Mouse (Mus musculus) spleen, postnatal 10 days (tissue): ENCODE measurements around the gene Gm5134.

Experiments
- DNase-seq, 2 experiments: peaks; one replicate each; pipeline ENCODE4 v3.0.0; 2021 to 2022; ENCODE audit warnings: low spot score in 2 of 2

Gm5134 gene

DNA sequence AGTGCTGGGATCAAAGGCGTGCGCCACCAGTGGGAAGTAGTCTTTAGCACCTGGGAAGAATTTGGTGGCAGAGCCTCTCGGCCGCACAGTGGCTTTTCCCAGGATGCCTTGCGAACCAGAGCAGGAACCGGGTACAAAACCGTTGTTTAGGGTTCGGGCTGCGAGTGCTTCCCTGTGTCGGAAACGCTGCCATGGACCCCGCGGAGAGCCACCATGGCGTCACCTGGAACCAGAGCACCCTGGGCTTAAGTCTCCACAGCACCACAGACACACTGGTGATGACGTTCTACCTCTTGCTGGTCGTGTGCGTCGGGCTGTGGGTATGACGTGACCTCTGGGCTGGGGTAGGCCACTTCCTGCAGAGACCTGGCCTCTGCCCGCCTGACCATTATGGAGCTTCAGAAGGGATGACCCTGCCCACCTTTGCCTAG, at the start of gene Gm5134:
Gm5134 (plus strand) TSS at position 134 of the 431 bp plus-strand sequence.
- no peak for DNase-seq

DNA sequence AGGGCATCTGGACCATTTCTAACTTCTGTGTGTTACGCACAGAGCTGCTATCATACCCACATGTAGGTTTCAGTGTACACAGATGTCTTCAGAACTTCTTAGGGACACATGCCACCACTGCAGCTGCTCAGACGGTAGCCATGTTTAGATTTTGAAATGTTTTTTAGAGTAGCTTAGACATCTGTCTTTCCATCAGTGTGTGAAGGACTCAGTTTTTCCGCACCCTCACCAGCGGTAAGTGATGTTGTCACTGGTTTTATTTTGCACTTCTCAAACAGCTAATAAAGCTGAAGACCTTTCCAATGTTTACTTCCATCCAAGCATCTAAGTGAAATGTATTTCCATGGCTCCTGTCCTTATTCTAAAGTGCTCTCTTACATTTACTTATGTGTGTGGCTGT, 47.4 kb upstream of the Gm5134 start:
- DNase-seq: no peak

DNA sequence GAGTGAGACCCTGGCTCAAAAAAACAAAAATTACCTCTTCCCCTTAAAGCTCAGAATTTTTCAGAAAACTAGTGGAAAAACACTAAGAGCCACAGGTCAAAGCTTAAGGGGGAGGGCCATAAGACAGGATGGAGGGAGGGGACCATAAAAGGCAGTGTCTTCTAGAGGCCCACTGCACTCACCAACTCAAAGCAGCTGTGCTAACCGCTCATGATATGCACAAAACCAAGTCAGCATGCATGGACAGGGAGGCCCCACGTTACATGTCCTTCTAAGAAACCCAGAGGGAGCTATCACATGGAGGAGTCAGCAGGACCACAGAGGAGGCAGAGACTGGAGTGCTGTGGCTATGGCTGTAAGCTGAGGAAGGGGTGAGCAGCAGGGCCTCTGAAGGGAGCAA, 43.6 kb upstream of the Gm5134 start:
- peak in 1 of 2 experiments; percentile 3 for DNase-seq

DNA sequence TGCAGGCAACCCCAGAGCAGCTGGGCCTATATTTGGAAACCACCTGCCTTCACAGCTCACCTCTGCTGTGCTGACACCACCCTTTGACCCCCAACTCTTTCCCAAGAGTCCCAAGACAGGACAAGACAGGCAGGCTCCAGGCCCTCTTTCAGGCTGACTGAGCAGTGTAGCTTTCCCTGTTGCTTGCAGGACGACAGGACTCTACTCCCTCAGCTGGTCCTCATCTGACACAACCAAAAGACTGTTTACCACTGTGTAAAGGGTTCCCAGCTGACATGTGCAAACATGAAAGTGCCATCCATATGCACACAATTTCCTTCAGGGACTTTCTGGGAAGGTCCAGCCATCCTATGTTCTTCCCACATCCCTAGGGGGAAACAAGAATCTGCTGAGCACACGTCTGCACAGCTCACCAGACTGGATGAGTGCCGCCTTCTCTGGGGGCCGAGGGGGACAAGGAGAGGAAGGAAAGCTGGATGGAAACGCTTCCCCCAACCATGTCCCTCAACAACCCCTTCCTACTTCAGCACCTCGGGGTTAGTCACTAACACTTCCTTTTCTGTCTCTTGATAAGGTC, 41.2 kb upstream of the Gm5134 start:
- DNase-seq: no peak

DNA sequence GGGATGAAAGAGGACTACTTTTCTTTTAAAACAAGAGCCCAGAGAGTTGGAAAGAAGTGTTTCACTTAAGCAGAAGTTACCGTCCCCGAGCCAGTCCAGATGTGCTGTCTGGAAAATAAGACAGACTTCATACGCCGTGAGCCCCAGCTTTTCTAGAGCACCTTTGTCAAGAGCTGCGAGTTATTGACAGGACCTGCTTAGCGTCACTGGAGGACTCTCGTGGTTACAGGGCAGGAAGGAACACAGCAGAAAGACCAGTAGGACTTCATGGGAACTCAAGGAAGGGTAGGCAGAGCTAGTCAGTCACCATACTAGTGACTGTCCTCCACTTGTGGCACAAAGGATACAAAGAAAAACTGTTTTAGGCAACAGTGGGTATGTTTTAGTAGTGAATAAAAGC, 38.8 kb upstream of the Gm5134 start:
- DNase-seq: no peak

DNA sequence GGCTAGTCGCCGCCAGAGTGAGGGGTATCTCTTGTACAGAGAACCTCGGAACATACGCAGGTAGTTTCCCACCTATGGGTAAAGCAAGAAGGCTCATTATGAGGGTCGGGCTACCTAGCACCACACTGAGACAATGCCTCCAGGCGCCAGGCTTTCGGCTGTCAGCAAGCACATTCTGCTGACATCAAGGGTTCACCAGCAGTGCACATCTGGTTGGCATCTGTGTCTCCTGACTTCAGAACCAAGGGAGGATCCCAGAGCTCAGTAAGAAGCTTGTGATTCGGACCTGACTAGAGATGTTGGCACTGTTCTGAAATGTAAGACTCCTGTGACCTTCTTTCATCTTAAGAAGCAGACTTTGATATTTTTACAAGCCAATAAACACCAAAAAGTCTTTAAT, 37.5 kb upstream of the Gm5134 start:
- DNase-seq: no peak

DNA sequence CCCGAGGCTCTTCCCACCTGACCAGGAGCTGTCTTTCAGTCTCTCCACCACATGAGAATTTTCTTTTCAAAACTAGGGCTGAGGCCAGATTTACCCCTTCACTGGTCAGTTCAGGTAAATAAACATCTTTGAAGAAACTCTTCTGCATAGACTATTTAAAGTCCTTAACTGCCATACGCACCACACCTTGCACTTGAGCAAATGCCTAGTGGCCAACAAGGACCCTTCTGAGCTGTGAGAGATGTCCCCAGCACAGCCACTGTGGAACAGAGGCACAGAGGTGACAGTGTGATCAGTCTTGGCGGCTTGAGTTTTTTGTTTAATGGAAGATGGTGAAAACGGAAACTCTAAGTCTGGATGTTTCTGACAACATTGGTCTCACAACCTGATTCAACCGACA, 35.3 kb upstream of the Gm5134 start:
- DNase-seq: no peak

DNA sequence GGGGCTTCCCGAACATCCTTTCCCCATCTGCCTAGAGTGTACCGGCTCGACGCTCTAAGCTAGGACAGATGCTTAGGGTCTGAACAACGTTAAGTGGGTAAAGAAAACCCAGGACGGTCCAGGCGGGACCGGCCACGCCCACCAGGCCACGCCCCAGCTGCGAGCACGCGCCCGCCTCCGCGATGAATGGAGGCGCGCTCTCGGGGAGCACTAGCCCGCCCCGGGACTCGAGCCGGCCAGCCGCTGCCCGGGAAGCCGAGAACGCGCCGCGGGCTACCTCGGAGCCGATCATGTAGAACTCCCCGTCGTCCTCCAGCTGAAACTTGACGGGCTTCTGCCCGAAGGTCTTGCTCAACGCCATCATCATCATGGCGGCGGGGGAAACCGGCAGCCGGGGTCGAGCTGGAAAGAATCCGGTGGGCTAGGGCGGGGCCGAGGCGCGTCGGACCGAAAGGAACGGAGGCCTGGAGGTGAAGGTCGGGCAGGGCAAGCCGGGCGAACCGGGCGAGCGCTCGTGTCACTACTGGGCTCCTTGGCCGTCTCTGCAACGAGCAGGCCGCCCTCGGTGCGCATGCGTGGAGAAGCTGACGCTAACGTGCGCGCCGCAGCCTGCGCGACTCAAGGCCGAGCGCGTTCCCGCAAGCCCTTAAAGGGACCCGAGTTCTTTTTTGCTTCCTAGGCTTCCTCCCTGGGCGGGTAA, 33.1 kb upstream of the Gm5134 start, which contains the start of gene Smarcb1:
Smarcb1 (minus strand) TSS at position 592 of the 700 bp plus-strand sequence.
- peak; percentile 94 to 96 for DNase-seq

DNA sequence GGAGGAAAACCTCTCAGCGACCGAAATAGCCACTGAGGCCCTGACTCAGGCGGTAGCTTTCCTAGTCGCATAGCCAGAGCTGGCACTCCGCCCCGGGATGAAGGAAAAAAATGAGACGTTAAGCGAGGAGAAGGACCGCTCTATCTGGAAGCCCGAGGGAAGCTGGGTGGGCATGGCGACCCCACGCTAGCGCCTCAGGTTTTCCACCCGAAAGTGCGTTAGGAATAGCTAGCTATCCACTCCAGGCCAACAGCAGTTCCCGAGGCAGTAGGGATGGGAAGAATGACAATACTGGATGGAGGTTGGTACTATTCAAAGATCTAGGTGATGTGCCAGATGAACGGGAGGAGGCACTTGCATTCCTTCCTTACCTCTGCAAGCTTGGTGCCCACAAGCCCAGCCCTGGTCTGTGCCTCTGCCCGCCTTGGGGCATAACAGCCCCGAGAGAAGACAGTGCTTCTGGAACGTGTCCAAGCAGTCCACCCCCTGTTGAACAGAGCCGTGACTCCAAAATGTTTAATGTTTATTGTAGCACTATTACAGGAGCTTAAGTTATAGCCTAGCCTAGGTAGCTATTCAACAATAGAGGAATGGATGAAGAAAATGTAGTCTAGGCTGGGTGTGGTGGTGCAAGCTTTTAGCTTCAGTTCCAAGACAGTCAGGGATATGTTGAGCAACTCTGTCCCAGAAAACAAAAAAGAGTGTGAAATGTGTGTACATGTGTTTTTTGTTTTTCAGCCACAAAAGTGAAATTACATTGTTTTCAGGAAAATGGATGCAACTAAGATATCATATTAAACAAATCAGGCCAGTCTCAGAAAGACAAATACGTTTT, 32.4 kb upstream of the Gm5134 start:
- peak in 1 of 2 experiments; percentile 38 for DNase-seq

DNA sequence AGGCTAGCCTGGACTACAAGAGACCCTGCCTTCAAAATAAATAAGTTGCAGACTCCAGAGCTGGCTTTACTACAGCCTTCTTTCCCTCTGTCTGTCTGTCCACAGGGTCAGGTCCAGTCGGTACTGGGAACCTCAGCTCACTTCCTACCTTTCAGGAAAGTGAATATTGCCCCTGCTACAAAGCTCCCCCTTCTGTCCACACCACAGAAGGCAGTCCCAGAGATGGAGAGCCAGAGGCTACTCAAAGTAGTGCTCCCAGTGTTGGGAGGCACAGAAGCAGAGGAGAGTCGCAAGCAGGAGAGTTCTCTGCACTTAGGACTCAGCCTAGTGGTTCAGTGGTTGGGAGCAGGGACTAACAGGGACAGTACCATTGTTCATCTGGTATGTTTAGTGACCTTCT, 30.0 kb upstream of the Gm5134 start:
- no peak for DNase-seq

DNA sequence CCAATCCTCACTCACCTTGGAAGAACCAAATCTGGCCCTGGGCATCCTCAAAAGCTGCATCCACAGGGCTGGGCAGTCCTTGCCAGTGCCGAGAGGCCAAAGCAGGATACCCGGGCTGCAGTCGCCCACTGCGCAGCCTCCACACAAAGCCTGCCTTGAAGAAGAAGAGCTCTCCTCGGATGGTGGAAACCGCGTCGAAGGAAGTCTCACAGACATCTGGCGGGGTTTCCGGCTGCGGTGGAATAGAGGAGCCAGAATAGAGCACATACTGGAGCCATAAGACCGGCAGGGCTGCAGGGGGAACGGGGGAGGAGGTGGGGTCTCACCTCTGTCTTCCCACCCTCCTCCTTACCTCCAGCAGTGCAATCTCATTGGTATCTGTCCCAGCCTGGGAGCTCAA, 27.9 kb upstream of the Gm5134 start:
- no peak for DNase-seq

DNA sequence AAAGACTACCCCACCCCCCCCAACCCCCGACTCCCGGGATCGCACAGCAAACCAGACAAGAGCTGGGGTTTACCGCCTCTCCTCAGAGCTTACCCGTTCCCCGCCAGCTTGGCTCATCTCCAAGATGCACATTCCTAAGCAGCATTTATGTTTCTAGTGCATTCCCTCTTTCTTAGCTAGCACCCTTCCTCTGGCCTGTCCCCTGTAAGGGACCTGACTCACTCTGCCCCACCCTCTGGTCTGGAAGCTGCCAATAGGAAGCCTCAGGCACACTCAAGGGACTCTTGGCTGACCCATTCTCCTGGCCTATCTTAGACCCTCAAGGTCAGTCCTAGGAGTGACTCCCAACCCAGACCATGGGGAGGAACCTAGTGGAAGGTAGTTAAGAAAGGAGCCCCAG, 24.0 kb upstream of the Gm5134 start:
- DNase-seq: no peak

DNA sequence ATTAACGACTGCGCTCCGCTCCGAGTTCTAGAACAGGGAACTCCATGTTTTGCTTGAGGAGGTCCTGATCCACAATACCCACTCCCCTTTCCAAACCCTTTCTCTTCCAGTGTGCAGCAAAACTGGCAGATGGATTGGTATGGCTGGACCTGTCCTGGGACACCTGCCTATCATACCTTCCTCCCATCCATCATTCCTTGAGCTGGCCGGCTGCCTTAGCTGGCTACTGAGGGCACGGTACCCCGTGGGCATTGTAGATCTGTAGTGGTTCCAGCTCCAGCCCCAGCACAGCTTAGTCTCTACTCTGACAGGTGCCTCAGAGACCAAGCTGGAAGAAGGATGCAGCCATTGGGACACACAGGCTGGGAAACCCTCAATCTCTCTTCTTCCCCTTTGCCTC, 23.0 kb upstream of the Gm5134 start:
- DNase-seq: no peak

DNA sequence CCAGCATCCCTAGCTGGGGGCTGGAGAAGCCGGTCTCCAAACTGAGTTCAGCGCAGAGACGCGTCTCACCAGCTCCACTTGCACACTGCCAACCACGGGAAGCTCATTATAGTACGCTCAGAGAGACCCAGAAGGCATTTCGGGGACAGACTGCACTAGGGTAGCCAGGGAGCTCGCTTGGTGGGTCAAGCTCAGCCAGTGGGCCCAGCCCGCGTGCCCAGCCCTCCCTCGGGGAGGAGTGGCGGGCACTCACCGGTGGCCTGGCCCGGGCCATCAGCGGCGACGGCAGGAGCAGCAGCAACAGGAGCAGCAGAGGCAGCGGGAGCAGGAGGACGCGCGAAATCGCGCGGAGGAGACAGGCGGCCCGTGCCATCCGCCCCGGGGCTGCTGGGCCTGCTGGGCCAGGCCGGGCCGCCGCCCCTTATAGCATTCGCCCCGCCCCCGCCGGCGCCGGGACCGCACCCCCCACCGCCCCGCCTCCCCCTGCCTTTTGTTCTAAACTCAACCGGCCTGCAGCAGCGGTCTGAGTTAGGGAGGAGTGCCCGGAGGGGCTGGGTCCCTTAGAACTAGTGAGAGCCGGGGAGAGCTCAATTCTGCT, 22.1 kb upstream of the Gm5134 start:
- peak in 1 of 2 experiments; percentile 67 for DNase-seq

DNA sequence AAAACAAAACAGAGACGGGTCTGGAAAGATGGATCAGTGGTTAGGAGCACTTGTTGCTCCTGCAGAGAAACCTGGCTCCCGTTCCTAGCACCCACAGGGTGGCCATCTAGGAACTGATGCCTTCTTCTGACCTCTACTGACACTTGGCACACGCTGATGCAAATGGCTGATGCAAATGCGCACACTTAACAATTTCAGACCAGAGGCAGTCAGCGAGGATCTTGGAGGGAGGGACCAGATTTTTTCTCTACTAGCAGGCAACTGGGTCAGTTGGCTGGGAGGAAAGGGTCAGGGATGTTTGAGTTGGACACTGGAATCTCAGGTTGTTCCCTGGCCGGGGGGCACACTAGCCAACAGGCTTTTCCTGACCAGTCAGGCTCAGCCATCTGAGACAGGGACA, 21.4 kb upstream of the Gm5134 start, which contains the start of gene Chchd10:
Chchd10 (plus strand) TSS at position 240 of the 400 bp plus-strand sequence.
- no peak for DNase-seq

DNA sequence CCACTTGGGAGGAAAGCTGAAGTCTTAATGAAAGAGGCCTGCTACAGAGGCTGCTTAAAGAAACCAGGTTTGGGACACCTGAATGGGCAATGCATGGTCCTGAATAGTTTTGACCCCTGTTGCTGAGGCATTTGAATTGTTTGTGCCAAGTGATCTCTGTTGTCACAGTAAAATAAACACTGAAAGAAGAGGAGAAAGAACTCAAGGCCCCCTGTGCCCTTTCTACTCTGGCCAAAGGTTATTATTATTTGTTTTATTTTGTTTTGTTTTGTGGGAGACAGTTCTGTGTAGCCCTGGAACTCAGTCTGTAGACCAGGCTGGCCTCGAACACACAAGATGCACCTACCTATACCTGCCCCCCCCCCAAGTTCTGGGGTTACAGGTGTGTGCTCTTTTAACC, 19.3 kb upstream of the Gm5134 start:
- no peak for DNase-seq

DNA sequence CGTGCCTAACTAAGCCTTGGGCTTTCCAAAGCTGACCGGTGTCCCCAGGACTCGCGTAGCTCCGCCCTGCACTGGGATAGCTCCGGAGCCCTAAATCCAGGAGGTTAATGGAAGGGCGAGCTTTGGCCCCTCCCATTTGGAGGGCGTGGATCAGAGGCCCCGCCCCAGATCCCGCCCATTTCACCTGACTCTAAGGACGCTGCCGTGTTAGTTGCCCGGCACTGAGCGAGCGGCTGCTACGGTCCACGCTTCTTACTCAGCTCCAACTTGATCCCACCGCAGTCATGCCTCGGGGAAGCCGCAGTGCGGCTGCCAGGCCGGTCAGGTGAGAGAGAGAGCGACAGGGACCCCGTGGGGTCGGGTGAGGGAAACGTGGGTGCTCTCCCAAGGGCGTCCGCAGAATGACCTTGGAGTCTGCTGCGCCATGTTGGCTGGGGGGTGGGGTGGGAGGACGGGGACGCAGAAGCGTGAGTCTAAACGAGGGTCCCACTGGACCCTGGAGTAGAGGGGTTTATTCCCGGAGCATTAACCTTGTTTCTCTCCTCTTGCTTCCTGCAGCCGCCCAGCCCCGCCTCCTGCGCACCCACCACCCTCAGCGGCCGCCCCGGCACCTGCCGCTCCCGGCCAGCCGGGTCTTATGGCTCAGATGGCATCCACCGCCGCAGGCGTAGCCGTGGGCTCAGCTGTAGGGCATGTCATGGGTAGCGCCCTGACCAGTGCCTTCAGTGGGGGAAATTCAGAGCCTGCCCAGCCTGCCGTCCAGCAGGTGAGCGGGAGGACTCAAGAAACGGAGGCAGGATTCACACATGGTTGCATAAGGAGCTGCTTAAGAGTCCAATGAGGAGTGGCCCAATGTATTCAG, 18.4 kb upstream of the Gm5134 start, which contains the start of gene Mmp11:
Mmp11 (minus strand) TSS at position 817 of the 862 bp plus-strand sequence.
- DNase-seq: peak; percentile 78 to 83

DNA sequence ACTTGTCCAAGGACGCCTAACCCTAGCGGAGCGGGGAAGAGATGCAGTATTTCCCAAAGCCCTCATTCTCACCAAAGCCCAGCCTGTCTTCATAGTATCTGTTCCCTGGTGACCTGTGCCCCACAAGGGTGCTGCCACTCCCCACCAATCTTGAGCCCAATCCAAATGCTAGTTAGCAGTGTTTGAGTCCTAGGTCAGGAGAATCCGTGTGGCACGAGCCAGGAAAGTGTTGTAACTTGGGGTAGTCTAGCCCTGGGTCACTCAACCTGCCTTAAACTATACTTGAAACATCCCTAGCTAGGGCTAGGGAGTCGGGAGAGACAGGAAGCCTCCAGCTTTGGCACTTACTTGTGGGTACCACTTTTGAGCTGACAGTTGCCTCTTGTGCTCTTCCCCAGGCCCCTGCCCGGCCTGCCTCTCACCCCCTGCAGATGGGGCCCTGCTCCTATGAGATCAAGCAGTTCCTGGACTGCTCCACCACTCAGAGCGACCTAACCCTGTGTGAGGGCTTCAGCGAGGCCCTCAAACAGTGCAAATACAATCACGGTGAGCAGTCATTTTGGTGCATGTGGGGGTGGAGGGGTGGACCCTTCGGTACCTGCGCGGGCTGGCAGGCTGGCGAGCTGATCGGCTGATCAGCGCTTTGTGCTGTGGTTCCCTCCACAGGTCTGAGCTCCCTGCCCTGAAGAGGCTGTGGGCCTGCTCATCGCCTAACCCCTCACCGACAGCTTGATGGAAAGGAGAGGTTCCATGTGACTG, 17.2 kb upstream of the Gm5134 start:
- no peak for DNase-seq

DNA sequence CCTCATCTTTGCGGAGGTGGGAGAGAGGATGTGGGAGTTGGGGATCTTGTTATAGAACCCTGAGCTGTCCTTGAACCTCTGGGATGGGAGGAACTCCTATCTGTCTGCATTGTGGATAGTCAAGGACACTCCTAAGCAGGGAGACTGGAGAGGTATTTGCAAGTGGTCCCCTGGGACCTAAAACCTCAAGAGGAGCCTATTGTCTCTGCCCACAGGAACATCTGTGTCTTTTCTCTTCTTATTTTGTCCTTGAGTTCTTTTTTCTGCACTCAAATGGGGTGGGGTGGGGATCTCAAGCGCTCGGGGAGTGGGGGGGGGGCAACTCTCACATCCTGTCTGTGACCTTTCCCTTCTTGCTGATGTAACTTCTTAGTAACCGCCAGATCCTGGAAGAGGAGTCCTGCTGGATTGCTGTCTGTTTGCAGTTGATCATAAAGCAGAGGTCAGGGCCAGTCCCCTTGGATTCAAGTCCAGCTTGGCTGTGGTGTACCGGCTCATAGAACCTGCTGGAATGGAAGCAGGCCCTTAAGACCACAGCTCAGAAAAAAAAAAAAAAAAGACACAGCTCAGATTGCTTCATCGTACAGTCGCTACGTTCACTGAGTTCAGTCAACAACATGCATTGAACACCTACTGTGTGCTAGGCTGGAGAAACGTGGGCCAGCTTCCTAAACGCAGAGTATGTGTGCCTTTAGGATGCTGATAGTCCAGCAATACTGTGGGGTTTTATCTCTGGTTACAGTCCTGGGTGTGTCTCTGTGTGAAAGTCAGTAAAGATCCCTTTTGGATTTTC, 16.3 kb upstream of the Gm5134 start:
- no peak for DNase-seq
